Mouse (Mus musculus): Measurements from ENCODE around the gene Slc2a6.

DNA sequence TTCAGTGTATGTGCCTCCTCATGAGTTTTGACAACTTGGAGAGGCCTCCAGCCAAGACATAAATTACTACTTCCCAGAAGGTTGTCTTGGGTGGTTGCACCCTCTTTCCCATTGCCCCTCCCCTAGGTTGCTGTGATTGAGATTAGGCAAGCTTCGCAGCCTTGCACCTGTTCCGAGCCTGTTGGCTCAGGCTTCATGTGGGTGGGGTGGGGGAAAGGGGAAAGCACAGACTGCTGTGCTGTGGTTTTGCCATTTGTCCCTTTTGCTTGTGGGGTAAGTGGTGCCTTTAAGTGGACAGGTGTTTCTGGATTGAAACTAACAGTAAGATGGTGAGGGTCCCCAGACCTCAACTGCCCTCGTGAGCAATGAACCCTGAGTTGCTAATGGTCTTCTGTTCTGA lies 8.2 kb upstream of the Slc2a6 start:
- TF ChIP-seq GATA1 (IDR thresholded peaks at IDR 0.05; ENCODE audit: low read length) (no peak), TAL1 (IDR thresholded peaks at IDR 0.05; ENCODE audit: low read length) (no peak)
